In genomic region chr13:23317305-23317889, GRCm38 (mm10) we compare ENCODE assay signal across 12 mouse cellular contexts. TPM values are rescaled to one million over a fixed set of nuclear protein-coding genes. Genes with fewer than 3 reads are reported as not detected.
DNase-seq lines count a peak whose midpoint lies in the region; ATAC-seq and TF ChIP-seq lines count a peak whose summit lies in the region.
"Had no signal": no experiment of that assay in that cellular context is flagged by ENCODE, and none has a peak within 500 bp of the region (broad histone marks: within the 10 kb centered on the region; RNA-seq: fewer than 3 reads in every experiment).

No protein-coding gene starts in this region.

- no peak for TF ChIP-seq CTCF in cerebellum, adult 2 months (IDR thresholded peaks at IDR 0.05; ENCODE audit: borderline replicate concordance, insufficient read depth, low read depth, low read length)

- DNase-seq in kidney, adult 11 months = no peak
- DNase-seq in ES-E14 (ENCODE audit: low read depth, low spot score) = peak; percentile 76
- peak; percentile 74 for DNase-seq in embryo, embryonic 11 days
- DNase-seq in cerebellum, adult 2 months = no peak
- no peak for DNase-seq in lung, postnatal 10 days
- DNase-seq: cerebellum, postnatal 36 days; layer of hippocampus, adult 9-11 months had no signal

- ATAC-seq in kidney, embryonic 15.5 days (replicated peaks; ENCODE audit: low FRiP score) = no peak
- peak; percentile 67 for ATAC-seq in liver, embryonic 12.5 days
- no peak for ATAC-seq in erythroid progenitor cell, adult 5-6 weeks (replicated peaks; ENCODE audit: low FRiP score, poor library complexity, severe bottlenecking)
- ATAC-seq: activated CD4-positive, CD25-positive, alpha-beta regulatory T cell, adult 4 months had no signal

- peak overlapping the region; percentile 12; the same call in 1 of the 2 replicates for H3K4me3 ChIP-seq in kidney, embryonic 15.5 days (replicated peaks)
- peak overlapping the region; percentile 31 to 37 for H3K4me3 ChIP-seq in ES-E14 (ENCODE audit: insufficient read depth in 1 of 2, low read depth in 1 of 2, low read length in 2 of 2, poor library complexity in 1 of 2, severe bottlenecking in 1 of 2)
- peak overlapping the region; percentile 36 for H3K4me3 ChIP-seq in liver, embryonic 12.5 days
- H3K4me3 ChIP-seq in cerebellum, adult 2 months (replicated peaks; ENCODE audit: insufficient read depth, low read depth, low read length) = no peak overlapping the region
- H3K4me3 ChIP-seq: heart, embryonic 15.5 days had no signal

- H3K27ac ChIP-seq in kidney, embryonic 15.5 days = no peak overlapping the region
- no peak overlapping the region for H3K27ac ChIP-seq in ES-E14 (ENCODE audit: insufficient read depth, low read depth, low read length, poor library complexity, severe bottlenecking)
- H3K27ac ChIP-seq in liver, embryonic 12.5 days = no peak overlapping the region
- H3K27ac ChIP-seq in cerebellum, adult 2 months (ENCODE audit: insufficient read depth, low read length) = no peak overlapping the region
- H3K27ac ChIP-seq: heart, embryonic 15.5 days had no signal

- peaks cover 12% of the 10 kb centered on the region for H3K4me1 ChIP-seq in kidney, embryonic 15.5 days
- H3K4me1 ChIP-seq in ES-E14 (ENCODE audit: control insufficient read depth in 2 of 2, insufficient read depth in 2 of 2, low read length in 2 of 2, poor library complexity in 1 of 2) = peaks cover 0 to 4% of the 10 kb centered on the region in 2 experiments; a peak in 1 of 4 replicates
- H3K4me1 ChIP-seq in liver, embryonic 12.5 days = peaks cover 20% of the 10 kb centered on the region
- H3K4me1 ChIP-seq in cerebellum, adult 2 months (ENCODE audit: control insufficient read depth, insufficient read depth, low read length) = no peaks in the 10 kb centered on the region

- no peaks in the 10 kb centered on the region for H3K9me3 ChIP-seq in kidney, embryonic 15.5 days (replicated peaks)
- no peaks in the 10 kb centered on the region for H3K9me3 ChIP-seq in ES-E14 (ENCODE audit: control insufficient read depth, insufficient read depth, low read depth, low read length)
- H3K9me3 ChIP-seq in liver, embryonic 12.5 days (replicated peaks) = no peaks in the 10 kb centered on the region
- H3K9me3 ChIP-seq: heart, embryonic 15.5 days had no signal

- WGBS in kidney, embryonic 15.5 days = 5% methylated on average over 18 of the region's 18 CpGs
- 2% methylated on average over 18 of the region's 18 CpGs for WGBS in liver, embryonic 12.5 days (ENCODE audit: insufficient replicate concordance)
- 14% methylated on average over 18 of the region's 18 CpGs for WGBS in cerebellum, adult 2 months

- peaks cover 61% of the 10 kb centered on the region for H3K27me3 ChIP-seq in kidney, embryonic 15.5 days
- peaks cover 39% of the 10 kb centered on the region for H3K27me3 ChIP-seq in liver, embryonic 12.5 days (replicated peaks)
- no peaks in the 10 kb centered on the region; the same call in 1 of the 2 replicates for H3K27me3 ChIP-seq in cerebellum, adult 2 months (ENCODE audit: control insufficient read depth, insufficient read depth, low read length)

- H3K36me3 ChIP-seq in kidney, embryonic 15.5 days = no peaks in the 10 kb centered on the region
- no peaks in the 10 kb centered on the region for H3K36me3 ChIP-seq in ES-E14 (ENCODE audit: control insufficient read depth, insufficient read depth, low read length, poor library complexity, severe bottlenecking)
- no peaks in the 10 kb centered on the region for H3K36me3 ChIP-seq in liver, embryonic 12.5 days
- H3K36me3 ChIP-seq: heart, embryonic 15.5 days had no signal

- no peak overlapping the region for H3K9ac ChIP-seq in kidney, embryonic 15.5 days
- H3K9ac ChIP-seq in ES-E14 (ENCODE audit: insufficient read depth, low read depth, low read length, poor library complexity, severe bottlenecking) = no peak overlapping the region
- H3K9ac ChIP-seq in liver, embryonic 12.5 days = no peak overlapping the region
- H3K9ac ChIP-seq: heart, embryonic 15.5 days had no signal

- in situ Hi-C loops in ES-E14 (cut with MboI; ENCODE audit: low sequenced_read_pairs in 2 of 2, unreplicated experiment in 2 of 2) = loop anchor here (25.0 kb wide), 2 partner anchors 195 to 1405 kb away; no protein-coding TSS in a partner anchor

- TF ChIP-seq POLR2A in cerebellum, adult 2 months (IDR thresholded peaks at IDR 0.05; ENCODE audit: borderline replicate concordance, insufficient read depth, low read length) = no peak

- H3K4me2 ChIP-seq in kidney, embryonic 15.5 days = peak overlapping the region; percentile 39
- peak overlapping the region; percentile 59 for H3K4me2 ChIP-seq in liver, embryonic 12.5 days
- H3K4me2 ChIP-seq: heart, embryonic 15.5 days had no signal

TF ChIP-seq in ES-E14, 5 proteins besides CTCF, POLR2A, EP300 and RAD21:
- TF ChIP-seq MAFK (IDR thresholded peaks at IDR 0.05; ENCODE audit: insufficient read depth, low read depth, low read length) (peak; percentile 48; the same call in 1 of the 2 replicates), HCFC1 (IDR thresholded peaks at IDR 0.05; ENCODE audit: borderline replicate concordance, insufficient read depth, low read length) (no peak), ZC3H11A (IDR thresholded peaks at IDR 0.05; ENCODE audit: borderline replicate concordance, low read depth, low read length) (no peak), ZNF384 (IDR thresholded peaks at IDR 0.05; ENCODE audit: low read depth, low read length) (no peak)

RNA-seq across cellular contexts. Expression of gene Zfp322a, which starts 51.6 kb away (rescaled TPM):
- polyA plus RNA-seq in kidney, embryonic 15.5 days (2015; fragmentation: Nextera tagmentation; extraction: Ambion mirVana) = 48.8 and 48.9 TPM in 2 replicates
- 15.8 and 15.9 TPM in 2 replicates for total RNA-seq in ES-E14 (2012; rRNA removed)
- polyA plus RNA-seq in liver, embryonic 12.5 days (2016; fragmentation: Nextera tagmentation; extraction: Ambion mirVana) = 19.5 and 21.6 TPM in 2 replicates
- 4.3 and 15.1 TPM in 2 replicates for total RNA-seq in erythroid progenitor cell, adult 5-6 weeks (2015; ENCODE audit: low replicate concordance)
- total RNA-seq in erythroid progenitor cell, adult 5-6 weeks (2017; ENCODE audit: low replicate concordance) = 18.7 and 48.1 TPM in 2 replicates
- 14.6 and 16.0 TPM in 2 replicates for polyA plus RNA-seq in cerebellum, adult 2 months (2012; rRNA removed)

Comparison
In these comparisons a context has a peak if more than half of its experiments do, and no peak if none do; other contexts are left out.
1. DNase-seq: peak in ES-E14 (single experiment) and embryo, embryonic 11 days (single experiment); none in kidney, adult 11 months (single experiment), cerebellum, adult 2 months (0 of 2) and lung, postnatal 10 days (single experiment).